Mouse (Mus musculus) adrenal gland, postnatal 10 days (tissue): Measurements from ENCODE around the gene Ceacam14. TPM values are rescaled to one million over a fixed set of nuclear protein-coding genes. Genes with fewer than 3 reads are reported as not detected.

Experiments
- DNase-seq: peaks from one replicate; pipeline ENCODE4 v3.0.0; 2021; ENCODE audit warnings: mixed read lengths
- long read RNA-seq, 2 experiments: library from polyadenylated mRNA; stranded (forward); transcript quantifications; one replicate each; pipeline ENCODE4 v2.0.0; 2021
- total RNA-seq, 2 experiments: library from RNA; stranded (reverse); gene quantifications; 2 replicates each; pipeline ENCODE4 v1.2.3; 2021

Ceacam14 gene
- not detected for total RNA-seq
- long read RNA-seq, experiment 1: 0 reads
- long read RNA-seq, experiment 2: 0 reads

GRCm38 (mm10) chr7:17812333-17812732 lies at the start of gene Ceacam14:
TSS of gene Ceacam14 (plus strand) at chr7:17812633.
- DNase-seq: no peak

Other genes with a start within 250 kb of the Ceacam14 start
- not detected for gene Ceacam5, start 99.4 kb upstream of the Ceacam14 start, total RNA-seq
- not detected for gene Gm5155, start 59.1 kb downstream of the Ceacam14 start, total RNA-seq
- not detected for gene Ceacam11, start 159.5 kb downstream of the Ceacam14 start, total RNA-seq
- not detected for gene Ceacam13, start 197.3 kb downstream of the Ceacam14 start, total RNA-seq